Mouse (Mus musculus) thymus, adult 2 months (tissue): Measurements from ENCODE around the gene Slc22a12.

Experiments
- CTCF ChIP-seq: fragments of 200-500 bp; IDR thresholded peaks from 2 replicates; pipeline ENCODE4 v1.5.1; 2012; ENCODE audit warnings: mild to moderate bottlenecking, control low read depth, low read length, moderate library complexity, borderline replicate concordance; ENCODE audit not compliant: control insufficient read depth, poor library complexity, insufficient read depth; ENCODE audit errors: extremely low read depth
- POLR2A ChIP-seq: fragments of 200-500 bp; IDR thresholded peaks from 2 replicates; pipeline ENCODE4 v1.6.1; 2012; ENCODE audit warnings: mild to moderate bottlenecking, low read length, control low read depth, moderate library complexity; ENCODE audit not compliant: control insufficient read depth, poor library complexity, insufficient read depth; ENCODE audit errors: extremely low read depth

DNA sequence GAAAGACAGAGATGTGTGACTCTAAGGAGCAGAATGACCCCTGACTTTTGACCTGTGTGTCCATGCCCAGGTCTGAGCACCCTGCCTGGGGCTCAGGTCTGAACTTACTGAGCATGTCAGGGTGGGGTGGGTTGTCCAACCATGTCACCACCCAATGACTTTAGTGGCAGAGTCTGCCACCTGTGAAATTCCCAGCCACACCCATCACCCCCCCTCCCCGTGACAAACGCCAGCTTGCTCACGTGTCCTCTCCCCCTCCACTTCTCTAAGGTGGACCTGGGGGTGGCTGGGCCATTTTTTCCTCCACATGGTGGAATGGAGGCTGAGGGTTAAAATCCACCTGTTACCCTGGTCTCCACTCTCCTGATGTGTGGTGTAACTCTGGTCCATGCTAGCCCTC lies 6.6 kb downstream of the Slc22a12 start:
- TF ChIP-seq POLR2A (no peak), CTCF (no peak)
